Mouse (Mus musculus) C3H10T1/2 (cell line): Measurements from ENCODE around the gene Ssty2. TPM values are rescaled to one million over a fixed set of nuclear protein-coding genes. Genes with fewer than 3 reads are reported as not detected.

Experiments used
- polyA plus RNA-seq, 2 experiments: library from polyadenylated mRNA; unstranded; fragments of >200 nt; fragmentation: generic; extraction: Trizol; gene quantifications; one replicate each; pipeline ENCODE4 v1.2.1; 2012; ENCODE audit warnings: missing spikeins in 2 of 2

The Ssty2 gene
- polyA plus RNA-seq: not detected

DNA sequence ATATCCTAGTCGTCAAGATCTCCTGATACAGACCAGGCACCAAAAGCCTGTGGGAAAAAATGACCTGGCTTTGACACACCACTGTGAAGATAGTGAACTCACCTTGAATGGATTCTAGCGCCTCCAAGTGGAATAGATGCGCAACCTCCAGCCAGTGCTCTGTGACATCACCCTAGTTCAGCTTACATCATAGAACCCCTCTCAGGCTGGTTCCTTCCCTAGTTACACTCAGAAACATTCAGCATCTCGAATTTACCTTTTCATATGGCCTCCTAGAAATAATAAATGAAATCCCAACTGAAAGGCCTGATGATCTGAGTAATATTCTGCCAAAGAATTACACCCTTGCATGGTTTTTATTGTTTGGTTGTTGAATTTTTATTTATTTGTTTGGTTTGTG, at the start of gene Ssty2:
Ssty2 (minus strand) TSS at position 101 of the 400 bp plus-strand sequence.

